Mouse (Mus musculus) stomach, postnatal 0 days (tissue): ENCODE measurements at regions not wholly inside any gene's neighbourhood (a gene's known extent, or its start where the extent isn't known, plus 50 kb on each side); places are given as distances from the start of the nearest gene placed in this dataset.

Experiments
- CTCF ChIP-seq: IDR thresholded peaks from 2 replicates; pipeline ENCODE4 v1.5.1; 2016; ENCODE audit warnings: antibody characterized with exemption, low read depth, mild to moderate bottlenecking, moderate library complexity
- EP300 ChIP-seq: optimal IDR thresholded peaks from 2 replicates; pipeline ENCODE3; 2016; ENCODE audit warnings: antibody characterized with exemption

GRCm38 (mm10) chr5:43441306-43441705 lies 74.0 kb upstream of the C1qtnf7 start:
- TF ChIP-seq EP300 (no peak), CTCF (no peak)
